Mouse (Mus musculus) embryonic fibroblast, embryonic 13.5 days (primary cell): ENCODE data around the gene Ddx19b.

Source experiments
- CTCF ChIP-seq: IDR thresholded peaks from 2 replicates; pipeline ENCODE4 v1.5.1; 2011; ENCODE audit warnings: mild to moderate bottlenecking, control low read depth, low read length, moderate library complexity, borderline replicate concordance; ENCODE audit not compliant: insufficient read depth
- POLR2A ChIP-seq: IDR thresholded peaks from 2 replicates; pipeline ENCODE4 v1.6.1; 2011; ENCODE audit warnings: low read depth, mild to moderate bottlenecking, control low read depth, low read length, moderate library complexity

GRCm38 (mm10) chr8:111079861-111080271, 48.3 kb upstream of the Ddx19b start:
- TF ChIP-seq POLR2A = no peak
- no peak for TF ChIP-seq CTCF
